Mouse (Mus musculus): ENCODE measurements around the gene Anp32b.

- TF ChIP-seq FOSL1 (IDR thresholded peaks at IDR 0.05; ENCODE audit: insufficient read depth, low read length, poor library complexity, severe bottlenecking): no peak
- peak; percentile 38 for TF ChIP-seq CTCF (IDR thresholded peaks at IDR 0.05; ENCODE audit: control insufficient read depth, insufficient read depth, insufficient read length)
- TF ChIP-seq USF1 (IDR thresholded peaks at IDR 0.05; ENCODE audit: low read depth): no peak
- no peak for TF ChIP-seq MAX (IDR thresholded peaks at IDR 0.05)
- no peak for TF ChIP-seq MYOG (IDR thresholded peaks at IDR 0.05; ENCODE audit: control insufficient read depth, extremely low read depth, insufficient read length)
These were observed 48.3 kb downstream of the Anp32b start for GRCm38 (mm10) chr4:46498976-46499375.
